Mouse (Mus musculus) gastrocnemius, adult 2 months (tissue): ENCODE measurements around the gene Gm20695. TPM values are rescaled to one million over a fixed set of nuclear protein-coding genes. Genes with fewer than 3 reads are reported as not detected.
"Not testable (repeated sequence)": the region's sequence is repeated elsewhere in the genome, so short reads cannot be mapped to it uniquely, and the experiment has no call there.

ENCODE experiments used
- DNase-seq: peaks from one replicate; pipeline ENCODE4 v3.0.0; 2022
- H3K27ac ChIP-seq: fragments of 200-600 bp; 2 replicates; pipeline ENCODE4 v1.8.1; 2022; ENCODE audit warnings: mild to moderate bottlenecking
- H3K4me3 ChIP-seq: fragments of 200-600 bp; 2 replicates; pipeline ENCODE4 v1.8.1; 2022; ENCODE audit warnings: mild to moderate bottlenecking, moderate library complexity
- CTCF ChIP-seq: fragments of 200-600 bp; IDR thresholded peaks from 2 replicates; pipeline ENCODE4 v1.8.1; 2022; ENCODE audit warnings: antibody characterized with exemption, mild to moderate bottlenecking, moderate library complexity
- intact Hi-C: fragments of 180-260 bp; cut with DNase I; formaldehyde crosslinking; loops from one replicate; pipeline ENCODE4 v1.15.1; 2025
- long read RNA-seq, 2 experiments: library from polyadenylated mRNA; stranded (forward); transcript quantifications; one replicate each; pipeline ENCODE4 v2.0.0; 2021
- total RNA-seq, 2 experiments: library from RNA; stranded (reverse); gene quantifications; 2 replicates each; pipeline ENCODE4 v1.2.3; 2021

Gene Gm20695
- under 1 TPM in 1 of 2 experiments, not detected in 1; 0.31 TPM for total RNA-seq
- long read RNA-seq, experiment 1 = 0 reads
- long read RNA-seq, experiment 2, partial matches to known transcripts = 0 of 1 reads
- long read RNA-seq, experiment 2, other reads (novel, unspliced or antisense) = 1 of 1 reads

GRCm38 (mm10) chr16:3884201-3885064 lies at the start of gene Gm20695, which contains the start of gene Zfp597:
Gene Gm20695 (plus strand): TSS chr16:3884648.
Gene Zfp597 (minus strand): TSS chr16:3884561.
- Histone ChIP-seq H3K27ac (peak within 1 kb of the TSS; percentile 99), H3K4me3 (peak within 1 kb of the TSS; percentile 89)
- DNase-seq = peak; percentile 97
- TF ChIP-seq CTCF = peak; percentile 43
- intact Hi-C loops = loop anchor here (1.0 to 10.0 kb wide), 3 partner anchors 24 to 140 kb away; partner anchors contain the start of genes 1700037C18Rik, Cluap1, Zfp174 and Zfp263

GRCm38 (mm10) chr16:3835461-3835860 lies 49.0 kb upstream of the Gm20695 start:
- intact Hi-C loops = no loop called here
- Histone ChIP-seq H3K27ac (no peak overlapping the region), H3K4me3 (no peak overlapping the region)
- no peak for DNase-seq
- TF ChIP-seq CTCF = no peak

GRCm38 (mm10) chr16:3839157-3839885 lies 45.1 kb upstream of the Gm20695 start:
- no peak overlapping the region for H3K27ac ChIP-seq
- intact Hi-C loops = loop anchor here (2.0 kb wide), 1 partner anchor 69 kb away; the partner anchor contains the start of genes 1700037C18Rik and Cluap1
- no peak overlapping the region for H3K4me3 ChIP-seq
- peak; percentile 63 for TF ChIP-seq CTCF
- DNase-seq = no peak

GRCm38 (mm10) chr16:3842989-3843388 lies 41.5 kb upstream of the Gm20695 start:
- no peak for TF ChIP-seq CTCF
- DNase-seq = no peak
- intact Hi-C loops = loop anchor here (10.0 kb wide), 1 partner anchor 98 kb away; the partner anchor contains the start of gene Zfp263

GRCm38 (mm10) chr16:3843796-3844195 lies 40.7 kb upstream of the Gm20695 start:
- no peak for TF ChIP-seq CTCF
- Histone ChIP-seq H3K4me3 (no peak overlapping the region), H3K27ac (no peak overlapping the region)
- no peak for DNase-seq
- intact Hi-C loops = loop anchor here (10.0 kb wide), 1 partner anchor 99 kb away; the partner anchor contains the start of gene Zfp263

More at GRCm38 (mm10) chr16:3842989-3843388, 41.5 kb upstream of the Gm20695 start:
- no peak overlapping the region for H3K4me3 ChIP-seq
- H3K27ac ChIP-seq = no peak overlapping the region

GRCm38 (mm10) chr16:3846711-3847518 lies 37.5 kb upstream of the Gm20695 start, which contains the start of gene Zfp174:
Gene Zfp174 (plus strand): TSS chr16:3847268.
- peak within 1 kb of the TSS; percentile 84 for H3K4me3 ChIP-seq
- intact Hi-C loops = loop anchor here (2.0 to 10.0 kb wide), 4 partner anchors 35 to 155 kb away; partner anchors contain the start of genes Gm20695, Slx4, Zfp263 and Zfp597
- peak within 1 kb of the TSS; percentile 90 for H3K27ac ChIP-seq

GRCm38 (mm10) chr16:3847871-3848270 lies 36.6 kb upstream of the Gm20695 start:
- no peak for TF ChIP-seq CTCF
- Histone ChIP-seq H3K4me3 (peak overlapping the region; percentile 84), H3K27ac (peak overlapping the region; percentile 90; the same call in 1 of the 2 replicates)
- no peak for DNase-seq
- intact Hi-C loops = loop anchor here (2.0 to 10.0 kb wide), 4 partner anchors 34 to 154 kb away; partner anchors contain the start of genes Gm20695, Slx4, Zfp263 and Zfp597

More at GRCm38 (mm10) chr16:3846711-3847518, 37.5 kb upstream of the Gm20695 start, which contains the start of gene Zfp174:
- TF ChIP-seq CTCF = peak; percentile 6; the same call in 1 of the 2 replicates
- peak; percentile 96 for DNase-seq

- Histone ChIP-seq H3K4me3 (no peak overlapping the region), H3K27ac (no peak overlapping the region)
- intact Hi-C loops = loop anchor here (5.0 to 10.0 kb wide), 3 partner anchors 34 to 154 kb away; partner anchors contain the start of genes Gm20695, Slx4, Zfp263 and Zfp597
- DNase-seq = no peak
- TF ChIP-seq CTCF = peak; percentile 28; the same call in 1 of the 2 replicates
These were observed 36.0 kb upstream of the Gm20695 start for GRCm38 (mm10) chr16:3848416-3848815.

- intact Hi-C loops, DNase-seq, H3K27ac ChIP-seq, H3K4me3 ChIP-seq: not testable (repeated sequence)
These were observed 33.1 kb upstream of the Gm20695 start for GRCm38 (mm10) chr16:3851301-3851700.

GRCm38 (mm10) chr16:3852586-3852985 lies 31.9 kb upstream of the Gm20695 start:
- Histone ChIP-seq H3K27ac (no peak overlapping the region), H3K4me3 (no peak overlapping the region)
- intact Hi-C loops = no loop called here
- no peak for DNase-seq
- no peak for TF ChIP-seq CTCF
